Mouse (Mus musculus) stomach, embryonic 15.5 days (tissue): ENCODE measurements around the gene Gm28374. TPM values are rescaled to one million over a fixed set of nuclear protein-coding genes. Genes with fewer than 3 reads are reported as not detected.

Experiments used
- ATAC-seq: fragments of 200-750 bp; cut with Nextera tagmentation; 2 replicates; pipeline ENCODE4 v1.8.0; 2017; ENCODE audit warnings: low read depth, moderate number of reproducible peaks, moderate TSS enrichment; ENCODE audit not compliant: insufficient read depth, low FRiP score
- H3K27ac ChIP-seq: fragments of 300-500 bp; sonication (generic); 2 replicates; pipeline ENCODE4 v1.5.1; 2015; ENCODE audit warnings: mild to moderate bottlenecking, inconsistent platforms
- H3K27me3 ChIP-seq: fragments of 300-500 bp; sonication (generic); replicated peaks from 2 replicates; pipeline ENCODE4 v1.6.1; 2015; ENCODE audit warnings: inconsistent platforms
- H3K36me3 ChIP-seq: fragments of 300-500 bp; sonication (generic); 2 replicates; pipeline ENCODE4 v1.6.1; 2015; ENCODE audit warnings: inconsistent platforms
- H3K4me1 ChIP-seq: fragments of 300-500 bp; sonication (generic); 2 replicates; pipeline ENCODE4 v1.6.1; 2015; ENCODE audit warnings: inconsistent platforms
- H3K4me2 ChIP-seq: fragments of 300-500 bp; sonication (generic); 2 replicates; pipeline ENCODE4 v1.6.1; 2015; ENCODE audit warnings: mild to moderate bottlenecking, inconsistent platforms
- H3K4me3 ChIP-seq: fragments of 300-500 bp; sonication (generic); replicated peaks from 2 replicates; pipeline ENCODE4 v1.5.1; 2015; ENCODE audit warnings: inconsistent platforms
- H3K9ac ChIP-seq: fragments of 300-500 bp; sonication (generic); 2 replicates; pipeline ENCODE4 v1.6.1; 2015; ENCODE audit warnings: inconsistent platforms
- H3K9me3 ChIP-seq: fragments of 300-500 bp; sonication (generic); 2 replicates; pipeline ENCODE4 v1.6.1; 2016; ENCODE audit warnings: inconsistent platforms
- WGBS: fragments of 180-500 bp; shearing (Covaris S2); methylation state at CpG from one replicate; pipeline ENCODE4 v1.1.7; 2015; 5-methylcytosine and 5-hydroxymethylcytosine counted together
- polyA plus RNA-seq: library from polyadenylated mRNA; unstranded; fragments of >200 nt; fragmentation: Nextera tagmentation; extraction: Ambion mirVana; gene quantifications from 2 replicates; pipeline ENCODE4 v1.2.1, GENCODE M21; 2015

Gene Gm28374
- polyA plus RNA-seq, 1 experiment from 2014 or later, result 2.3 TPM

DNA sequence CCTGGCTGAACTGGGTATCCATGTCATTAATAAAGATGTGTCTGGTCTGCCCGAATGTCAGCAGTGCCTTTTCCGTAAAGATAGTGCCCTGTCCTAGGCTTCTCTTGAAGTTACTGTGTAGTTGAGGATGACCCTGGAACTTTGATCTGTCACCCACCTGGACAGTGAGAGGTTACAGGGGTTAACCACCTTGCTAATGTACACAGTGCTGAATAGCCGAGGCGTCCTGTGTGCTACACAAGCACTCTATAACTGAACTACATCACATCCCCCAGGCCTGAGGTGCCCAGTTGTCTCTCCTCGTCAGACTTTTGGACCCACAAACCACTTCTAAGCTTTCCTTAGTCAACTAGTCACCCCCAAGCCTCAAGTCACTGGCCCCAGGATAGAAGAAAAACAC is 19.6 kb downstream of the Gm28374 start:
- Histone ChIP-seq H3K9ac (peak overlapping the region; percentile 94; the same call in 1 of the 2 replicates), H3K27ac (peak overlapping the region; percentile 95), H3K9me3 (no peaks in the 10 kb centered on the region), H3K4me1 (peaks cover 36% of the 10 kb centered on the region), H3K4me3 (peak overlapping the region; percentile 93), H3K27me3 (no peaks in the 10 kb centered on the region), H3K36me3 (peaks cover 3% of the 10 kb centered on the region; the same call in 1 of the 2 replicates), H3K4me2 (peak overlapping the region; percentile 98)
- ATAC-seq, result no peak
- WGBS, result 37% methylated on average over 5 of the region's 5 CpGs

DNA sequence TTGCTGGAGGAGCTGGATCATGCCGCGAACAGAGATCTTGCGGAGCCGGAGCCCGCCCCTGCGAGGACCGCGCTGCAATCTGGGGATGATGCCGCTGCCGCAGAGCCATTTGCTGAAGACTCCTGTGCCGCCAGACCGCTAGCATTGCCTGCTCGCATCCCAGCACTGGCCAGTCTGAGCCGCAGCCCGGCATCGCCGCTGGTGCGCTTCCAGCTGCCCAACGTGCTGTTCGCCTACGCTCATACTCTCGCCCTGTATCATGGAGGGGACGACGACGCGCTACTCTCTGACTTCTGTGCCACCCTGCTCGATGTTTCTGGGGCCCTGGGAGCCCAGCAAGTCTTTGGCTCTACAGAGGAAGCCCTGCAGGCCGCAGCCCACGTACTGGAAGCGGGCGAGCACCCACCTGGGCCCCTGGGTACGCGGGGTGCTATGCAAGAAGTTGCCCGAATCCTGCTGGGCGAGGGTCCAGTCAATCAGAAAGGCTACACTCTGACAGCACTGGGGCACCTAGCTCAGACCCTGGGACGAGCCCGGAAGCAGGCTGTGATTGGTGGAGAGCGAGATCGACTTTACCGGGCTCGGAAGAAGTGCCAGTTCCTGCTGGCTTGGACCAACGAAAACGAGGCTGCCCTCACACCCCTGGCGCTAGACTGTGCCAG is 20.3 kb downstream of the Gm28374 start:
- Histone ChIP-seq H3K4me2 (peak overlapping the region; percentile 98), H3K9me3 (no peaks in the 10 kb centered on the region), H3K4me1 (peaks cover 31% of the 10 kb centered on the region), H3K27ac (peak overlapping the region; percentile 95), H3K27me3 (no peaks in the 10 kb centered on the region), H3K4me3 (peak overlapping the region; percentile 93), H3K36me3 (peaks cover 3% of the 10 kb centered on the region; the same call in 1 of the 2 replicates), H3K9ac (peak overlapping the region; percentile 94)
- 0 out of 2 replicates have a peak, but pooled peaks have one; percentile 5 for ATAC-seq
- under 1% methylated on average over 44 of the region's 44 CpGs for WGBS

DNA sequence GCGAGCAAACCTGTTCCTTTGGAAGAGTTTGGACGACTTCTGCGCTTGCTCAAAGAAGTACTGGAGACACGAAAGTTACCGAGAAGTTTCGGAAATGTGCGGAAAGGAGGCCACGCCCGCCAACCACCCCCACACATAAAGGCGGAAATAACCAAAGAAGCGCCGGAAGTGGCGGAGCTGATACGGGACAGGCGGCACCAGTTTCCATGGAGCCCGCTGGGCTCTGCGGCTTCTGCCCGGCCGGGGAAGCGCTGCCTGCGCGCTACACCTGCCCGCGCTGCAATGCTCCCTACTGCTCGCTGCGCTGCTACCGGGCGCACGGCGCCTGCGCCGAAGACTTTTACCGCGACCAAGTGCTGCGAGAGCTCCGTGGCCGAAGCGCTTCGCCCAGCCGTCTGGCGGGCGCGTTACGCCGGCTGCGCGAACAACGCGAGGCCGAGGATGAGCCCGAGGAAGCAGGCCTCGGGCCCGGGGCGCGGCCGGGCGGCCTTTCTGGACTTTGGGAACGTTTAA is 21.0 kb downstream of the Gm28374 start, which contains the start of gene Znhit2:
Znhit2 (plus strand) TSS at position 172 of the 513 bp plus-strand sequence.
- no peaks in the 10 kb centered on the region for H3K9me3 ChIP-seq
- no peaks in the 10 kb centered on the region for H3K27me3 ChIP-seq
- H3K9ac ChIP-seq, result peak within 1 kb of the TSS; percentile 94
- H3K36me3 ChIP-seq, result peaks cover 3% of the 10 kb centered on the region; the same call in 1 of the 2 replicates
- peak within 1 kb of the TSS; percentile 98 for H3K4me2 ChIP-seq
- H3K27ac ChIP-seq, result peak within 1 kb of the TSS; percentile 95
- under 1% methylated on average over 58 of the region's 58 CpGs for WGBS
- peaks cover 31% of the 10 kb centered on the region for H3K4me1 ChIP-seq
- H3K4me3 ChIP-seq, result peak within 1 kb of the TSS; percentile 93
- ATAC-seq, result peak; percentile 72

DNA sequence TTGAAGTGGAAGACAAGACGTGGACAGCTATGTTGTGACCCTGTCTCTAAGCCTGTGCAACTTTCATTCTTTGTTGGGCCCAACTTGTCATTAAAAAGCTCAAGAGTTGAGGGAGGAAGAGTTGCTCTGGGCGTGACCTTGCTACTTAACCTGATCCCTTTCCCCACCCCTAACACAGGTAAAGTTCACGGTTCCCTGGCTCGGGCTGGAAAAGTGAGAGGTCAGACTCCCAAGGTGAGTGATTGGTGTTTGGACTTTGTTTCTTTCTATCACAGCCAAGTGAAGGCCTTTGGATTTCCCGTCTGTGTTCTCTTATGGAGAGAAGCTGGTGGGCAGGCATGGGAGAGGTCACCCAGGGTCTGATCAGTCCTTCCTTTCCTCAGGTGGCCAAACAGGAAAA is 23.1 kb downstream of the Gm28374 start:
- WGBS, result 75% methylated on average over 5 of the region's 5 CpGs
- Histone ChIP-seq H3K27me3 (no peaks in the 10 kb centered on the region), H3K9me3 (no peaks in the 10 kb centered on the region), H3K4me1 (peaks cover 32% of the 10 kb centered on the region), H3K4me3 (peak overlapping the region; percentile 86), H3K27ac (no peak overlapping the region), H3K4me2 (peak overlapping the region; percentile 69), H3K9ac (no peak overlapping the region), H3K36me3 (peaks cover 20% of the 10 kb centered on the region)
- ATAC-seq, result no peak

DNA sequence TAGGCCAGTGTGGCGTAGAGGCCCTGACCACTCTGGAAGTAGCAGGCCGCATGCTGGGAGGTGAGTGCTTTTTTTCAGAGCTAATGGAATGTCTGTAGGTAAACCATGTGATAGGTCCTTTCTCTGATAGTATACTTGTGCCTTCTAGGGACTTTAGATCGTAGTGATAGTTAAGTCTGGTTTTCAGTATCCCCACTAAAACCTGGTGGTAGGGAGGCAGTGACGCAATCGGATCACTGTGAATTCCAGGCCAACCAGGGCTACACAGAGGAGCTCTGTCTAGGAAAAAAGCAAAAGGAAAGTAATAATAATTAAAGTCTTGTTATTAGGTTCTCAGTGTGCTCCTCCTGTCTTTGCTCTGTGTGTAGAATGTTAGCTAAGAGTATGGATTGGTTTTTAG is 23.5 kb downstream of the Gm28374 start:
- Histone ChIP-seq H3K27ac (no peak overlapping the region), H3K9me3 (no peaks in the 10 kb centered on the region), H3K9ac (peak overlapping the region; percentile 73), H3K27me3 (no peaks in the 10 kb centered on the region), H3K4me3 (peak overlapping the region; percentile 86), H3K4me2 (peak overlapping the region; percentile 69), H3K36me3 (peaks cover 24% of the 10 kb centered on the region), H3K4me1 (peaks cover 32% of the 10 kb centered on the region)
- no peak for ATAC-seq
- 34% methylated on average over 5 of the region's 5 CpGs for WGBS

DNA sequence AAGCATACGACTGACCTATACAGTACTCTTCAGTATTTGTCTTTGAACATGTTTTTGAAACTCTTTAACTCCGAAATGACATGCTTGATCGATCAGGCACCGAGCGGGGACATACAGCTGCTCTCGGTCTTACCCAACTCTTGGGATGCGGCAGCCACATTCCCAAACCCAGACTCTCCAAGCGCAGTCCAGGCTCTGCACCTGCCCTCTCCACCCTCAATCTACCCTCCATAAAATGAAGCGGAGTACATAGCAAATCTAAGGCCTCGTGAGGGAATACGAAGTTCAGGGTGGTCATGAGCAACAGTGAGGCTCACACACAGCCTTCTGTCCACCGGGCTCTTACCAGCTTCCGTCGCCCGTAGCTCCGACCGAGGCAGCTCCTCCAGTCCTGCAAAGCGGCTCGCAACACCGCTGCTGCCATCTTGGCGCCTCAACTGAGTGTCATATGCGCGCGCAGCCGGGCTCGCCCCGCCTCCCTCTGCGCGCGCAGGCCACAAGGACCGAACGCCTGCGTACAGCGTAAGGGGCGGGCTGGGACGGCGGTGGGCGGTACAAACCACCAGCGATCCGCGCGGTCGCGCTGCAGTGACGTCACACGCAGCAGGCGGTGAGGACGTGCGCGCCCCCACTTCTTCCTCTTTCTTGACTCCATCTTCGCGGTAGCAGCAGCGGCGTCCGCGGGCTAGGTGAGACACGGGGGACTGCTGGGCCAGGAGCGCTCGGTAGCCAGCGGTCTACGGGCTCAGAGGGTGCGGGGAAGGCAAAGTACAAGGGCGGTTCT is 24.6 kb downstream of the Gm28374 start, which contains the start of the genes Mrpl49 and Fau:
Mrpl49 (minus strand) TSS at position 473 of the 784 bp plus-strand sequence.
Fau (plus strand) TSS at position 532 of the 784 bp plus-strand sequence.
- Histone ChIP-seq H3K4me2 (peak within 1 kb of the TSS; percentile 70), H3K9me3 (no peaks in the 10 kb centered on the region), H3K4me3 (peak within 1 kb of the TSS; percentile 86), H3K27me3 (no peaks in the 10 kb centered on the region), H3K27ac (peak within 1 kb of the TSS; percentile 80), H3K4me1 (peaks cover 25% of the 10 kb centered on the region), H3K9ac (peak within 1 kb of the TSS; percentile 73), H3K36me3 (peaks cover 33% of the 10 kb centered on the region)
- peak; percentile 87 for ATAC-seq
- WGBS, result under 1% methylated on average over 63 of the region's 63 CpGs

DNA sequence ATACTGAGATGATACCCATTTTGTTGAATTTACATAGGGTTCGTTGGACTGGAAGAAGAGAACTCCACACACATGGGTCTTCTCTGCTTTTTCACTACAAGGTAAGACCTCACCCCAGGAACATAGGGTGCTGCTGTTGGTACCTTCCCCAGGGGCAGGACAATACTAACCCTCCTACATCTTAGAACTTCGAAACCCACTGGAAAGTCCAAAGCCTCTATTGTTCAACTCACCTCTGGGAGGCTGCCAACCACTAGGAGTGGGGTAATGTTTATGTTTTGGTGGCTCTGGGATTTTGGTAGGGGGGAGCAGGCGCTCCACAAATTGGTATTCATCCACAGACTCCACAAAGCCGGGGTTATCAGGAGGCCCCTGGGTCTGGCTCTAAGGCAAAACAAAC is 25.4 kb downstream of the Gm28374 start:
- Histone ChIP-seq H3K4me3 (peak overlapping the region; percentile 86), H3K27me3 (no peaks in the 10 kb centered on the region), H3K4me1 (peaks cover 17% of the 10 kb centered on the region), H3K9ac (peak overlapping the region; percentile 35; the same call in 1 of the 2 replicates), H3K4me2 (peak overlapping the region; percentile 70), H3K36me3 (peaks cover 40% of the 10 kb centered on the region), H3K9me3 (no peaks in the 10 kb centered on the region), H3K27ac (no peak overlapping the region; the same call in 1 of the 2 replicates)
- 47% methylated on average over 4 of the region's 4 CpGs for WGBS
- no peak for ATAC-seq

DNA sequence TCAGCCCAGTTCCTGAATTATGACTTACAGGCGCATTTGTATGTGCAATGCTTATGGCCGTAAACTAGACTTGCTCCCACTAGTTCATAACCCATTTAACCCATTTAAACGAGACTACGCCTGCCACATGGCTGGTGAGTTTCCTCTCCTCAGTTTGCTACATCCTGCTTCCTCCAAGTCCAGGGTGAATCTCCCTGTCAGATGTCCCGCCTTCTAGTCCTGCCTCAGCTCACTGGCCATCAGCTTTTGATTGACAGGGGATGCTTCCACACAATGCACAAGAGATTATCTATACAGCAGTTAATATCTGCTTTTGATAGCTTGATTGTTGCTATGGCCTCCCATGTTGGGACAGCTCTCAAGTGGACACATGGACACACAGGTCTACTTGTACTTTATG is 27.8 kb downstream of the Gm28374 start:
- no peaks in the 10 kb centered on the region for H3K9me3 ChIP-seq
- H3K4me1 ChIP-seq, result peaks cover 16% of the 10 kb centered on the region

DNA sequence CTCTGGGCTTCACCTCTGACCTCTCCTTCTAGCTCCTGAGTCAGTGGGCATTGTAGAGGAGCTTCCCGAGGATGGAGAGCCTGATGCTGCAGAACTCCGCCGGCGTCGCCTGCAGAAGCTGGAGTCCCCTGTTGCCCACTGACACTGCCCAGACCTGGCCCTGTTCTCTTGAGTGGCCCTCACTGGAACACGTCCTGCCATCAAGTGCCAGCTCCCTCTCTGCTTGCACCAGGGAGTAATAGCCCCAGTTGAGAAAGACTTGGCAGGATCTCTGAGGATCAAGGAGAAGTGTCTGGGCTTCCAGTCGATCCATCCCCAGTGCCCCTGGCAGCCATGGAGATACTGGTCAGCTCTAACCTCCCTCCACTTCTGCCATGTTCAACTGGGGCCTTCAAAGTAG is 29.5 kb downstream of the Gm28374 start:
- Histone ChIP-seq H3K9ac (no peak overlapping the region), H3K9me3 (no peaks in the 10 kb centered on the region), H3K36me3 (peaks cover 71% of the 10 kb centered on the region), H3K4me2 (no peak overlapping the region), H3K27ac (no peak overlapping the region), H3K4me1 (peaks cover 22% of the 10 kb centered on the region), H3K27me3 (no peaks in the 10 kb centered on the region), H3K4me3 (no peak overlapping the region)
- WGBS, result 81% methylated on average over 7 of the region's 7 CpGs
- ATAC-seq, result no peak

More for the DNA sequence above, 27.8 kb downstream of the Gm28374 start:
- Histone ChIP-seq H3K9ac (no peak overlapping the region), H3K4me2 (no peak overlapping the region), H3K27ac (no peak overlapping the region), H3K27me3 (no peaks in the 10 kb centered on the region), H3K36me3 (peaks cover 62% of the 10 kb centered on the region), H3K4me3 (no peak overlapping the region)
- 86% methylated on average over 5 of the region's 5 CpGs for WGBS
- ATAC-seq, result no peak

DNA sequence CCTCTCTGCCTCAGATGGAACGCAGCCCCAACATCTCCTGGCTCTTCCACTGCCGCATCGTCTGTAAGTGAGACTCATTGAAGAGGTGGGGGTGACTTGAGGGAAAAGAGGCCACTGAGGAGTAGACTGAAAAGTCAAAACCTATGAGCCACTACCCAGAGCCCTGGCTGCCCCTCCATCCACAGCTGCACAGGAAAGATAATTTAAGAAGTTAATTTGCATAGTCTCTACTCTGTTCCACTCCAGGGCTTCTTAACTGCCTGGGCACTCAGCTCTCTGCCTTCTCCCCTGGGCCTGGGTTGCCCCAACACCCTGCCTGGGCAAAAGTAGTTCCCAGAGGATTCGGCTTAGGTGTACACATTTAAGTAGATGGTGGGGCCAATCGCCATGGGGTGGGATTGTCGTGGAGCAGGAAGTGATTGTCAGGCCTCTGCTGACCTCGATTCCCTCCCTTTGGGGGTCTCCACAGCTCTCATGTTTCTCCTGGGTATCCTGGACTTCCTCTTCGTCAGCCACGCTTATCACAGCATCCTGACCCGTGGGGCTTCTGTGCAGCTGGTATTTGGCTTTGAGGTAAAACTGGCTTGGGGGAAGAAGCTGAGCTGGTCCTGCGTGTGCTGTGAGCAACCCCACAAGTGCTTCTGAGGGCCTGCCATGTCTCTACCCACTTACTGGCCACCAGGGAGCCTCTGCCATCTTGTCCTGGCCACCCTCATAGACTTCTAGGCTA is 33.2 kb downstream of the Gm28374 start:
- peaks cover 13% of the 10 kb centered on the region for H3K4me1 ChIP-seq
- no peak overlapping the region for H3K4me3 ChIP-seq
- WGBS, result 84% methylated on average over 11 of the region's 11 CpGs
- H3K4me2 ChIP-seq, result peak overlapping the region; percentile 89; the same call in 1 of the 2 replicates
- H3K9ac ChIP-seq, result no peak overlapping the region
- no peak for ATAC-seq
- H3K27ac ChIP-seq, result no peak overlapping the region
- H3K9me3 ChIP-seq, result no peaks in the 10 kb centered on the region
- H3K36me3 ChIP-seq, result peaks cover 52% of the 10 kb centered on the region
- H3K27me3 ChIP-seq, result no peaks in the 10 kb centered on the region

DNA sequence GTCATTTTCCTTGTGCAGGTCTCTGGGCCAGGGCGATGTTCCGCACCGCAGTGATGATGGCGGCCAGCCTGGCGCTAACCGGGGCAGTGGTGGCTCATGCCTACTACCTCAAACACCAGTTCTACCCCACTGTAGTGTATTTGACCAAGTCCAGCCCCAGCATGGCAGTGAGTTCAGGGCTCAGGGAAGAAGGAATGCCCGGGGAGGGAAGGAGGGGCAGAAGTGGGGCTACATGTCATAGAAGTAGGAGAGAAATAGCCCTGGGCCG is 34.2 kb downstream of the Gm28374 start:
- 77% methylated on average over 8 of the region's 8 CpGs for WGBS
- Histone ChIP-seq H3K4me3 (peak overlapping the region; percentile 93), H3K27me3 (no peaks in the 10 kb centered on the region), H3K9me3 (no peaks in the 10 kb centered on the region), H3K4me1 (peaks cover 13% of the 10 kb centered on the region), H3K4me2 (peak overlapping the region; percentile 89), H3K27ac (no peak overlapping the region), H3K36me3 (peaks cover 44% of the 10 kb centered on the region), H3K9ac (peak overlapping the region; percentile 70; the same call in 1 of the 2 replicates)
- ATAC-seq, result no peak
